Mouse (Mus musculus): ENCODE data around the gene Nacad.

Gene Nacad

DNA sequence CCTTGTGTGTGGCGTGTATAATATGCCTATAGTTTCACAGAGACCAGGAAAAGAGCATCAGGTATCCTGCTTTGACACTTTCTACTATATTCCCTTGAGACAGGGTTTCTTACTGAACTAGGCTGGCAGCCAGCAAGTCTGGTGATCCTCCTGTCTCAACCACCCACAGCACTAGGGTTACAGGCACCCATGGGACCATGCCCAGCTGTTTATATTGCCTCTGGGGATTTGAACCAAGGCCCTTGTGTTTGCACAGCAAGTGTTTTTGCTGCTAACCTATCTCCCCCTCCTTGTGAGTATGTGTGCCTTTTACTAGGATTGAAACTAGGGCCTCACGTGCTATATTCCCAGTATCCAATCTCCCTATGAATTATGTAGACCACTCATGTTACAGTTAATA is 24.3 kb downstream of the Nacad start:
- no peak for DNase-seq (ENCODE audit: low read depth, low spot score)

DNA sequence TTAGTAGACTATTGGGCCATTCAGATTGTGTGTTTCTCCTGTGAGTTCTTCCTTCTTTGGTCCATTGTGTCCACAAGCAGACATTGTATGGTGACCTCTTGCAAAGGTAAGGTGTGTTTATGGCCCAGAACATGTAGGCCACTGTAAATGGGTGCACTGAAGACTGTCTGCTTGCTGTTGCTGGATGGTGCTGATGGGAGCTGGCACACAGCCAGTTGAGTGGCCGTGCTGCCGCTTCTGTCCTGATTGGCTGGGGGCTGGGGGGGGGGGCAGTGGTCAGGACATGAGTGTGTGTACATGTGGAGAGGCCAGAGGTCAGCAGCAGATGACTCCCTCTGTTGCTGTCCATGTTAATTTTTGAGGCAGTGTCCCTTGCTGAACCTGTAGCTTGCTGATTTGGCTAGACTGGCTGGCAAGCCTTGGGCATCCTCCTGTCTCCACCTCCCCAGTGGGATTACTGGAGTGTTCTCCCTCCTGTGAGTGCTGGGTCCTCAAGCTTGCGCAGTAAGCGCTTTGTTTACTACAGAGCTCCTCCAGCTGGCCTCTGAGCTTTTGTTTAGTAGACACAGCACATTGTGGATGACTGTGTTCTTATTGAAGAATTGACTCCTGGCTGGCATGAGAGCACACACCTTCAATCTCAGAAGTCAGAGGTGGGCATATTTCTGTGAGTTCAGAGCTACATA is 25.6 kb downstream of the Nacad start:
- no peak for DNase-seq (ENCODE audit: low read depth, low spot score)

DNA sequence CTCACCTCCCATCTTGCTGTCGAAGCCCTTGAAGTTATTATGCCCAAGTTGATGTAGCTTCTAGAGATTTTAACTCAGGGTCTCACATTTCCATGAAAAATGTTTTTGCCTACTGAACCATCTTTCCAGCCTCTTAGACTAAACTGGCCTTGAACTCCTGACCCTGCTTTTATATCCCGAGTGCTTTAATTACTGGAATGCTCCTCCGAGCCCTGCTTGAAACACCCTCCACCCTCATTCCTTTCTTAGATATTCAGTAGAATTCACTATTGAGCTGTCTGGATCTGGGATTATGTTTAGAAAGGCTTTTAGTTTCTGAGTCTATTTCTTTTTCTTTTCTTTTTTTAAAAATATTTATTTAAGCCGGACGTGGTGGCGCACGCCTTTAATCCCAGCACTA is 26.5 kb downstream of the Nacad start:
- DNase-seq (ENCODE audit: low read depth, low spot score), result no peak

DNA sequence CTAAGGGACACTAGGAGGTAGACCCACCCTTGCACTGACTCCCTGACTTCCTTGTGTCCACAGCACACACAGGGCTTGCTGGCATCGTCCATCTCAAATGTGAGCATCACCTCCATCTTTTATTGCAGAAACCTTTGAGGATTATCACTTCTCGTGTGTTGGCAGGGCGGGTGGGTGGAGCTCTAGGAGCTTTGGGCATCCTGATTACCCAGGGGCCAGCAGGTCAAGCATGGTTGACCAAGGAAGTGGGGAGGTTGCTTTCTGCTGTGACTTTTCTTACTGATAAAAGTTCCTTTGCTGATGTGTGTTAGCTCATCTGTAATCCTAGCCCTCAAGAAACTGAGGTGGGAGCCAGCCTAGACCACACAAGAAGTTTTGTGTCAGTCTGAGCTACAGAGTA is 29.7 kb downstream of the Nacad start:
- no peak for DNase-seq (ENCODE audit: low read depth, low spot score)

DNA sequence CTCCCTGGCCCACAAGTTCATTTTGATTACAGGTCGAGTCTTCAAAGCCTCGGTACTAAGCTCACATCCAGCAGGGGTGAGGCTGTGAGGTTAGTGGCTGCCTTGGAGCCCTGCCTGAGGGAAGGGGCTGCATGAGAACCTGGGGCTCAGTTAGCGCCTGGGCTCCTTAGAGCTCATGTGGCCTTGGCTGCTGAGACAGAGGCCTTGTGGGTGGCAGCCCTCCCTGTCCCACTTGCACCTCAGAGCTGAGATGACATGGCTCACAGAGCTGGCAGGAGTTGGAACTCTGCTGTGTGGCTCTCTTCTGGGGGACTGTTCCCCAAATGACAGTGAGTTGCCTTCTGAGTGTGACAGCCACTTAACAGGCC is 36.5 kb downstream of the Nacad start:
- no peak for DNase-seq (ENCODE audit: low read depth, low spot score)

DNA sequence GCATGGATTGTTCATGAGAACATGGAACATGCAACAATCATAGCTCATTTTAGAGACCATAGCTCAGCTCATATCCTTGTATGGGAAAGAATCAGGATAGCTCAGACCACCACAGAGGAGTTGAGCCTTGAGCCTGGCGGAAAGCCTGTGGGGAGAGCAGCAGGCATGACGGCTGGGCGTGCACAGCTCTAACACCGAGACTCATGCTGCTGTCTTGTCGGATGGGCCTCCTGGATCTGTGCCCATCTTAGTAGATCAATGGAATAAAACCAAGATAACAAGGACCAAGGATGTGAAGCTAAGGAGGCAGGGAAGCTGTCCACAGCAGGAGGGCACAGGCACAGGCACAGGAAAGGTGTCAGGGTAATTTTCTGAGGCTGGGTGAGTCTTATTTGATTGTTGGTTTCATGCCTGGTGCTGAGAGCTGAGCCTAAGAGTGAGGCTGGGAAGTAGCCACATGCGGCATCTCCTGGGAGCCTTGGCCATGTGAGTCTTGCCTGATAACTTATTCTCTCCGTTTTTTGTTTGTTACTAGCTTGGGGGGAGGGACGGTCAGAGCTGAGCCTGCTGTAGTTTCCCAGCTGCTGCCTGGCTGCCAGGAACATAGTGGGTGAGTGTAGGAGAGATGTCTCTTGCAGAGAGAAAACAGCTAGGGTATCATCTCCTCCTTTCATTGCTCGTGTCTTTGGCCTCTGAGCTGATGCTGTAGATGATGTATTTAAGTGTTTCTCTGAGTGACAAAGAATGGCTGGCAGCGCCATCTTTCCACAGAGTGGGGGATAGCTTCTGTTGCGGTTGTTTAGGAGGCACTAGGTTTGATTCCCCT is 37.1 kb downstream of the Nacad start:
- no peak for DNase-seq (ENCODE audit: low read depth, low spot score)

DNA sequence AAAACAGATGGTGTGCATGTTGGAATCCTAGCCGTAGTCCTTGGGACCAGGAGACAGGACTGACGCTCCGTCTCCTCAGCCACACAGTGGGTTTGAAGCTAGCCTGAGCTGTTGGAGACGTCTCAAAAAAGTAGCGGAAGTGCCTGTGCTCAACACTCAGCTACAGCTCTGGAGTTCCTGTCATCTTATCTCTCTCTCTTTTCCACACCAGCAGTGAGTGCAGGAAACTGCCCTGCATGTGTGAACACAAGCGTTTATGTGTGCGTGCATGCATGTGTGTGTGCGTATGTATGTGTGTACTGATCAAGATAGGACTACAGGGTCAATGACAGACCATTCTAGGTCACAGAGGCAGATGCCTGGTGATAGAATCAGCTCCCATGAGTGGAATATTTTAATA is 37.9 kb downstream of the Nacad start:
- no peak for DNase-seq (ENCODE audit: low read depth, low spot score)

DNA sequence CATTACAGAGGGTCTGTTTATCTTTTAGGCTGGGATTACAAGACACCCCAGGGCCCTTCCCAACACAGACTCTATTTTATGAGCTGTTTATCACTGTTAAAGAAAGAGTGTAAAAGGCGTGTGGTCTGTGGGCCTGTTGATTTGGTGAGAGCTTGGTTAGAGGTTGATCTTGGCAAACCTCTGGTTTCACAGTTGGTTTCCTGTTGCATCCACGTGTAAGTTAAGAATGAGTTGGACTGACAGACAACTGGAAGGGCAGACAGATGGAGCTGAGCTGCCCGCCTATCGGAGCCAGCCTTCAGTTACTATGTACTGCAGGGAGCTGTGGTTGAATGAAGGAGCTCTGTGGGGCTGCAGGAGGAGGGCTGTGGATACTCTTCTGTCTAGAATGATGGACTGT is 39.4 kb downstream of the Nacad start:
- DNase-seq (ENCODE audit: low read depth, low spot score), result no peak

DNA sequence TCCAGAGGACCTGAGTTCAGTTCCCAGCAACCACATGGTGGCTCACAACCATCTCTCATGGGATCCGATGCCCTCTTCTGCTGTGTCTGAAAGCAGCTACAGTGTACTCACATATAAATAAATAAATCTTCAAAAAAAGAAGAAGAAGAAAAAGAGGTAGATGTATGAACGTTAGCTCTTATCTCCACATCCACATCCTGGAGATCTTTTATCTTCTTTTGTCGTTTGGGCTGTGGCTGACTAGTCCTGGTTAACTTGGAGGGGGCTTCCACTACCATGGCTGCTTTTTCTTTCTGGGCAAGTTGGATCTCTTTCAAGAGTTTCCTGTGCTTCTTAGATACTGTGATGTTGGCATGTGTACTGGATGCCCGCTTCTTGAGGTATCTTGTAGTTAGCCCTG is 42.7 kb downstream of the Nacad start:
- DNase-seq (ENCODE audit: low read depth, low spot score), result no peak

DNA sequence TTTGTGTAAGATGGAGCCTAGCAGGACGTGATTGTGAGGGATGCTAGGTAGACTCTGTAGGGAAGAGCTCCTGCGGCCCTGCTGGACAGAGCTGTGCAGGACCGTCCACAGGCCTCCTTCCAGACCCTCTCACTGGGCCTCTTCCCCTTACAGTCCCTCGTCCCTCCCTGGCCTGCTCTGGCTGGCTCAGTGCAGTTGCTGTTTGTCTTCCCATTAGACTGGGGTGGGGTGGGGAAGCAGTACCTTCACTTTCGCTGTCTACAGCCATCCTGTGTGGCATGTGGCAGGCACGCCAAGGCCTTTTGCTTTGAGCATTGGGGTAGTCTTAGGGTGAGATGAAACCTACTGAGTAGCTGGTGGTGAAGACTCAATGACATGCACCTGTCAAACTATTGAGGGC is 43.5 kb downstream of the Nacad start:
- no peak for DNase-seq (ENCODE audit: low read depth, low spot score)

DNA sequence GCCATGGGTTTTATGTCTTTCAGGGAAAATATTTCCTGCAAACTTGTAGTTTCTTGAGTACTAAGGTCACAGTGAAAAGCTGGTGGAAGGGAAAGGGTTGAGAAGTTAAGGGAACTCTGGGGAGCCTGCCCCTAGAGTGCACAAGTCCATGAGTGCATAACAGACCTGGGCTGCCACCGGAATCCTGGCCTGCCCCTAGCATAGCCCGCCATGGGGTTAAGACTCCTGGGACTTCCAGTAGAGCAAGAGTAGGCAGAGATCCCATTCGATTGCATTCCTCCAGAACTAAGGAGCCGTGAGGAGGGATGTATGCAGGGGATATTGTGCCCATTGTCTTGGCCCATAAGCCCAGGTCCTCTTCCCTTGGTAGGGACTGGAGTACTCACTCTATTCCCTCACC is 44.4 kb downstream of the Nacad start:
- DNase-seq (ENCODE audit: low read depth, low spot score), result no peak

DNA sequence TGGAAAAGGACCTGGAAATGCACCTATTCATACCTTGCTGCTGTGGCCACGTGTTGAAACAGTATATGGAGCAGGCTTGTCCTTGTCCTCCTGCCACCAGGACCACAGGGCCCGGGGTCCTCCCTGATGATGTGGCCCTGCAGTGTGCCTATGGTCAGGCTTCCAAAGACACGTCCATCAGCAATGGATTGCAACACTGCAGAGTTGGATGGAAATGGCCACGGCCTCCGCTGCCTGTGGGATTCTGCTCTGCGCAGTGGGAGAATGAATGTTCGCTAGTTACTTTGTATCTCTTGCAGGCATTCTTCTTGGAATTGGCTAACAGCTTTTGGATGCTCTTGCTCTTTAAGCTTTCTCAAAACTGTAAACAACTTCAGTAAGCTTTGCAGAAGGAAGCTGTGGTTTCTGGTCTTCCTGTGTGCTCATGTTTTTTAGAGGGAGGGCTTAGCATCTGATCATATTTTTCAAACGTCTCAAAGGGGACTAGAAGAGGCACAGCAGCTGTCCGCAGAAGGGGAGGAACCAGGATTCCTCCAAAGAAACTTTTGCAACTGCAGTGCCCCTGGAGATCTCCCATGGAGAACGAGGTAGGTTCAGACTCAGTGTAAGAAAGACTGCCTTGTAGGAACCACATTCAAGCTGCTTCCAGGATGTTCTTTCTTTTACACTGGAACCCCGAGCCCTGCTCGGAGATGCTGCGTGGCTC is 45.0 kb downstream of the Nacad start:
- DNase-seq (ENCODE audit: low read depth, low spot score), result no peak

DNA sequence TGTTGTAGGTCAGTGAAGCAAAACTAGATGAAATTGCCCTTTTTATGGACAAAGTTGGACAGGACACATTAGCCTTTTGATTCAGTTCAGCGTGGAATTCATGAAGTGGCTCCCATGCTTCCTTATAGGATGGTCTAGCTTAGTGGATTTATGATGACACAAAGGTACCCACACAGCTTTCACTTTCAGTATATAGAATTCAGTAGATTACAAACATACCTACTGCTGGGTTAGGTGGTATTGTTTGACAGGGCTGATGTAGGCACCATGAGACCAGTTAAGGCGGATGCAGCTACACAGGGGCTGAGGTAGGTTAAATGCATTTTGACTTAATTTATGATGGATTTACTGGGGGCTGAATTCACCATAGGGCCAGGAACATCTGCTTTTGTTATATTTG is 45.9 kb downstream of the Nacad start:
- no peak for DNase-seq (ENCODE audit: low read depth, low spot score)

DNA sequence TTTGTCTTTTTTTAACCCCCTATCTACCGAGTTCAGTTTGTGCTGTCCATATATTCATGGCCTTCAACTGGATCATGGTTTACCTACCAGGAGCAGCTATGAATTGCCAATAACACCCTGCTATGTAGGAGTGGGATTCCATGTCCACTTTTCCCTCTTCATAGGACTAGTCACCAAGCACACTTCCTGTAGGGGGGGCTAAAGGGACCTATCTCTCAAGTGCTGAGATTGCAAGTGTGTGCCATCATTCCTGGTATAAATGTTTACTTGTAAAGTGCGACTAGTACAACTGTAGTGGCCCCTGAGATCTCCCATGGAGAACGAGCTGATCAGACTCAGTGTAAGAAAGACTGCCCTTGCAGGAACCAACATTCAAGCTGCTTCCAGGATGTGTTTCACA is 47.6 kb downstream of the Nacad start:
- no peak for DNase-seq (ENCODE audit: low read depth, low spot score)

DNA sequence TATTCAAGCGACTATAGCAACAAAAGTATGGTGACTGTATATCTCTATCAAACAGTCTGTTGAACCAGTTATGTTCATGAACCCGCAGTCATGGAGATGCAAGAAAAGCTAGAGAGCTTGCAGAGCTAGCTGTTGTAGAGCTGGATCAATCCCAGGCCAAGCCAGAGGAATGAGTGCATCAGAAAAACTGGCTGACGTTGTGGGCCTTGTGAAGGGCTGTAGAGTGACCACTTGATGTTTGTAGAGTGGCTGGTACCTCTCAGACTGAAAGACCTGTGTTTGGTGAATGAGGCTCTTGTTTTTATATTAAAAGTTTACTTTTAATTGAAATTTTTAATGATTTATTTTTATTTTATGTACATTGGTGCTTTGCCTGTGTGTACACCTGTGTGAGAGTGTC is 55.7 kb downstream of the Nacad start:
- no peak for DNase-seq (ENCODE audit: low read depth, low spot score)

DNA sequence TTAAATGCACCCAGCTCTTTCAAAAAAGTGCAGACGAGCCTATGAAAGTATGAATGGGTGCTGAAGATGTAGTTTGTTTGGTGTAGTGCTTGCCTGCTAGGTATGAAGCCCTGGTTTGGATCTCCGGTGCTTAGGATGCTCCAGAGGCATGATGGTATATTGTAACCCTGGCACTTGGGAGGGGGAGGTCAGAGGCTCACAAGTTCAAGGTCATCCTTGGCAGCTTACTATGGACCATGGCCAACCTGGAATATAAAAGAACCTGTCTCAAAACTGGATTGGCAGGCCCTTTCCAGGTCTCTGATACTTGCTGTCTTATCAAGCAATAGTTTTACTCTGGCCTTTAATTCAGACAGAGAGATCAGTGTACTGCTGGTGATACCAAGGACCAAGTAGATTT is 56.1 kb downstream of the Nacad start:
- DNase-seq (ENCODE audit: low read depth, low spot score), result no peak
